Mouse (Mus musculus): ENCODE measurements around the gene Fbxo44.
A peak's percentile ranks its signal among the peaks of the same experiment; 100 is the strongest.
"Not testable (repeated sequence)": the region's sequence is repeated elsewhere in the genome, so short reads cannot be mapped to it uniquely, and the experiment has no call there.

Gene Fbxo44

GRCm38 (mm10) chr4:148130561-148131413 is 29.5 kb downstream of the Fbxo44 start, which contains the start of gene Draxin:
Draxin (minus strand) TSS chr4:148130698.
- no peak for DNase-seq (ENCODE audit: low read depth, low spot score)

- no peak for DNase-seq (ENCODE audit: low read depth, low spot score)
These were observed 30.1 kb downstream of the Fbxo44 start, which contains the start of gene Mad2l2 for GRCm38 (mm10) chr4:148130133-148130532. Mad2l2 (plus strand) TSS chr4:148130384.

GRCm38 (mm10) chr4:148128672-148129071 is 31.6 kb downstream of the Fbxo44 start:
- DNase-seq (ENCODE audit: low read depth, low spot score) = no peak

GRCm38 (mm10) chr4:148128241-148128640 is 32.0 kb downstream of the Fbxo44 start:
- no peak for DNase-seq (ENCODE audit: low read depth, low spot score)

- DNase-seq (ENCODE audit: low read depth, low spot score) = no peak
These were observed 37.6 kb downstream of the Fbxo44 start for GRCm38 (mm10) chr4:148122694-148123066.

GRCm38 (mm10) chr4:148121982-148122693 is 38.1 kb downstream of the Fbxo44 start:
- DNase-seq (ENCODE audit: low read depth, low spot score) = no peak

- DNase-seq (ENCODE audit: low read depth, low spot score) = no peak
These were observed 38.9 kb downstream of the Fbxo44 start for GRCm38 (mm10) chr4:148121362-148121761.

- no peak for DNase-seq (ENCODE audit: low read depth, low spot score)
These were observed 39.7 kb downstream of the Fbxo44 start for GRCm38 (mm10) chr4:148120555-148120954.

GRCm38 (mm10) chr4:148119578-148119977 is 40.7 kb downstream of the Fbxo44 start:
- not testable (repeated sequence) for DNase-seq (ENCODE audit: low read depth, low spot score)

GRCm38 (mm10) chr4:148117392-148117791 is 42.9 kb downstream of the Fbxo44 start:
- DNase-seq (ENCODE audit: low read depth, low spot score) = no peak

- no peak for DNase-seq (ENCODE audit: low read depth, low spot score)
These were observed 43.6 kb downstream of the Fbxo44 start for GRCm38 (mm10) chr4:148116657-148117056.

- no peak for DNase-seq (ENCODE audit: low read depth, low spot score)
These were observed 44.8 kb downstream of the Fbxo44 start for GRCm38 (mm10) chr4:148115467-148115866.

GRCm38 (mm10) chr4:148114758-148115391 is 45.4 kb downstream of the Fbxo44 start:
- DNase-seq (ENCODE audit: low read depth, low spot score) = peak; percentile 67

- DNase-seq (ENCODE audit: low read depth, low spot score) = no peak
These were observed 47.8 kb downstream of the Fbxo44 start for GRCm38 (mm10) chr4:148112519-148112918.

- no peak for DNase-seq (ENCODE audit: low read depth, low spot score)
These were observed 51.1 kb downstream of the Fbxo44 start for GRCm38 (mm10) chr4:148109215-148109614.

GRCm38 (mm10) chr4:148108565-148109100 is 51.6 kb downstream of the Fbxo44 start:
- no peak for DNase-seq (ENCODE audit: low read depth, low spot score)

GRCm38 (mm10) chr4:148107621-148108291 is 52.5 kb downstream of the Fbxo44 start:
- no peak for DNase-seq (ENCODE audit: low read depth, low spot score)

- no peak for DNase-seq (ENCODE audit: low read depth, low spot score)
These were observed 56.1 kb downstream of the Fbxo44 start for GRCm38 (mm10) chr4:148104146-148104545.
